Mouse (Mus musculus) liver, adult (tissue): ENCODE measurements at regions not wholly inside any gene's neighbourhood (a gene's known extent, or its start where the extent isn't known, plus 50 kb on each side); places are given as distances from the start of the nearest gene placed in this dataset.

Experiments used
- GATA4 ChIP-seq: IDR thresholded peaks from 2 replicates; pipeline ENCODE4 v1.6.1; 2014; ENCODE audit warnings: mild to moderate bottlenecking, low read length; ENCODE audit not compliant: insufficient replicate concordance

DNA sequence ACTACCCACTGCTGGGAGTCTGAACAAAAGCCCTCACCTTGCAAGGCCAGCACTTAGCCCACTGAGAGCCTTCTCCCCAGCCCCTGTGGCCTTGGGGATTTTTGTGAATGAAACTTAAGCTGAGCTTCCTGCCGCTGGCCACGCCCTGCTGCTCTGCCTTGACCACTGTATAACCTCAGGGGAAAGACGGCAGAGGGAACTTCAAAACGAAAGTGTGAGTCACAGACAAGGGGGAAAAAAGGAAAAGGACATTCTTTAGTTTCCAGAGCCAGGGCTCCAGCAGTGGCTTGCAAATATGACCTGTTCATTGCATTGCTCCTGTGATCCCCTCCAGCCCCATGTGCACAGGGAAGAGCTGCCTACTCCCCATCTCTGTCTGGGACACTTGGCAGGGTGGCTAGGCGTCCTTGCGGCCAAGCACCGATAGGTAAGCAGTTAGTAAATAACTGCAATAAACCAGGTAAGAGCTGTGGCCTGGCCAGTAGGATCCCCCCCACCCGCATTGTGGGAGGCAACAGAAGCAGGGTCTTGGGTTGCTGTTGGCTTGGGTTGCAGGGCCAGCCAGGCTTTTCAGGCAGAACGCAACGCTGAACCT, 97.2 kb downstream of the 1810010D01Rik start:
- no peak for TF ChIP-seq GATA4

DNA sequence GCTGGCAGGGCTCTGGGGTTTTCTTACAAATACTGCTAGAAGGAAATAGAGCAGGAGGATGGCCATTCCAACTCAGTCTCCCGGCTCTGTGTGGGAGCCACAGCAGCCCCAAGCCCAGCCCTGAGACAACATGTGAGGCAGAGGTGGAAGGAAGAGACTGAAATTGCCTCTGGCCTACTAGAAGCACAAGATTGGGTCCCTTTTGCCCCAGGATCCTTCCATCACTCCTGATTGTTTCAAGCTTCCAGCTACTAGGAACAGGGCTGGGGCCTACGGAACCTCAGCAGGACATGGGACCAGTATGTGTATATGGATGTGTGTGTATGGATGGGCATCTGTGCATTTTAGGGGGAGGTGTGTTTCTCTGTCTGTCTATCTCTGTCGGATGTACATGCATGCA, 97.9 kb downstream of the 1810010D01Rik start:
- TF ChIP-seq GATA4: no peak

DNA sequence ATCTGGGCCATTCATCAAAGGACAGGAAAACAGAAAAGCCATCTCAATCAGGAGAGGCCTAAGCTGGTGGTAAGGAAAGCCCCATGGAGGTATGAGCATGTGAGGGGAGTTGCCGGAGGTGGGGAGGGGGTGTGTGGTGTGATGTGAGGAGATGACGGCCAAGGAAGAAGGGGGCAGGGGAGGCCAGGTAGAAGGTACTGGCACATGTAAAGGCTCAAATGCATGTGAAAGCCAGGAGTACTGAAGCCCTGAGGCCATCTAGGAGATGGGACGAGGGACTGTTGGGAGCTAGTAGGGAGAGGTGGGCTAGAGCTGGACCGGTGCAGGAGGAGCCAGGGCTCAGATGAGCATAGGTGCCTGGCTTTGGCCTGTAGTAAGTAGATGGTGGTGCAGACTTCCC, 98.4 kb downstream of the 1810010D01Rik start:
- TF ChIP-seq GATA4: no peak

GRCm38 (mm10) chr7:145108994-145109393, 98.9 kb downstream of the 1810010D01Rik start:
- TF ChIP-seq GATA4: no peak

DNA sequence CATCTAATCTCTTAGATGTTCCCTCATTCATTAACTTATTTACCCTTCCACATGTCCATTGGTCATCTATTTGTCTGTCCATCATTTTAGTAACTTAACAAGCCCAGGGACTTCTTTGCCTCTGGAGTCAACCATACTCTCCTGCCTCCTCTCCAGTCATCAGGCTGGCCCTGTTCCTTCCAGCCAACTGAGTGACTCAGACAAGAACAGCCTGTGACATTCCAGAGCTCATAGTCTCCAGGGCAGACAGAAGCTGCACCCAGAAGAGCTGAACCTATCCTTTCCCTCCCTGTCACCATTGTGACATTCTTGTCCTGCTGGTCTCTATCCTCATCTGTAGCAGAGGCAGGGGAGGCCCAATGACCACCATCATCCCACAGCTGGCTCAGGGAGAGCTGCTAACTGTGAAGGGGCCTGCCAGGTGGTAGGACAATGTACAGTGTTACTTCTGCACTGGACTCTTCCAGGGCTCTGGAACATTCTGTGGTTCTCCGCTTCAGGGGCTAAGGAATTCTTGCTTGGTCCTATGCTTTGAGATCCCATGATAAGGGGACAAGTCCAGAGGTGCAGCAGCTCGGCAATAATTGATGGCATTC, 100.2 kb downstream of the 1810010D01Rik start:
- TF ChIP-seq GATA4: no peak

DNA sequence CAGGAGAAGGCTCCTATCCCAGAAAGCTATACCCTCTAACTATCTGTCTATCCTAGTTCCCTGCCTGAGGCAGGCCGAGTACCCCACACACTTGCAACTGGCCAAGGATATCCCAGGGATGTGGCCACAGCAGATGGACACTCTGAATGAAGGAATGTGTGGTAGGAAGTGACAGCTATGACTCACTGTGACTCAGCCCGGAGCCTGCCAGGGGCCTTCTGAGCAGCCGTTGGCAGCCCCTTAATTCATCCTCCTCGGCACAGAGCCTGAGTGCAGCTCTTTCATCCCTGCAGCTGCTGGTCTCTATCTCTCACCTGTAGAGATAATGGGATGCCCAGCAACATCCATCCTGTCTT, 101.4 kb downstream of the 1810010D01Rik start:
- TF ChIP-seq GATA4: no peak

DNA sequence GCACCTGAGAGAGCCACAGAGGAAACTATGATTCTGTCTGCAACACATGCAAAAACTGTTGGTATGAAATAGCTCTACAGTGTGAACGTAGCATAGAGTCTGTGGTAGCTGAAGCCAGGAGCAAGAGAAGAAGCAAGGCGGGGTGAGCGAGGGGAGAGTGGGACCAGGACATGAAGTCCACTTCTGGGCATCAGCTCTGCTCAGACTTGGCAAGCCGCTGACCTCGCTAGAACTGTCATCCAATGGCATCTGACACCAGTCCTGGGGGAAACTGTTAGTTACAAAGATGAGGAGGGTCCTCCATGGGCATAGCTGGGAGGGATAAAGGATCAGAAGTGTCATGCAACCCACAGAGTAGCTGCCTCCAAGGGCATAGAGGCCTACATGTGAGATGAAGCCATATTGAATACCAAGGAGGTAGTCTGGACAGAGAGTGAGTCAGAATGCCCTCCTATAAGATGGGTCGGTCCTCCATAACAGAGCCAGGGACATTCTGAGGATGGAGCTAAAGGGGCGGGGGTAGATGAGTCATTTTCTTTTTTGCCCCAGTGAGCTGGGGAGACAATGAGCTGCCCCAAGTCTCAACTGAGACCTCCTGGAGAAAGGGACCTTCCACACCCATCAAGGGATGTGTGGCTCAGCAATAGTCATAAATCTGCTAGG, 102.0 kb downstream of the 1810010D01Rik start:
- no peak for TF ChIP-seq GATA4

- TF ChIP-seq GATA4: no peak
These were observed 105.2 kb downstream of the 1810010D01Rik start for GRCm38 (mm10) chr7:145102692-145103091.

- no peak for TF ChIP-seq GATA4
These were observed 105.7 kb downstream of the 1810010D01Rik start for GRCm38 (mm10) chr7:145102216-145102615.

- TF ChIP-seq GATA4: no peak
These were observed 109.6 kb downstream of the 1810010D01Rik start for GRCm38 (mm10) chr7:145098335-145098734.

GRCm38 (mm10) chr7:145094134-145094526, 113.8 kb downstream of the 1810010D01Rik start:
- TF ChIP-seq GATA4: no peak

DNA sequence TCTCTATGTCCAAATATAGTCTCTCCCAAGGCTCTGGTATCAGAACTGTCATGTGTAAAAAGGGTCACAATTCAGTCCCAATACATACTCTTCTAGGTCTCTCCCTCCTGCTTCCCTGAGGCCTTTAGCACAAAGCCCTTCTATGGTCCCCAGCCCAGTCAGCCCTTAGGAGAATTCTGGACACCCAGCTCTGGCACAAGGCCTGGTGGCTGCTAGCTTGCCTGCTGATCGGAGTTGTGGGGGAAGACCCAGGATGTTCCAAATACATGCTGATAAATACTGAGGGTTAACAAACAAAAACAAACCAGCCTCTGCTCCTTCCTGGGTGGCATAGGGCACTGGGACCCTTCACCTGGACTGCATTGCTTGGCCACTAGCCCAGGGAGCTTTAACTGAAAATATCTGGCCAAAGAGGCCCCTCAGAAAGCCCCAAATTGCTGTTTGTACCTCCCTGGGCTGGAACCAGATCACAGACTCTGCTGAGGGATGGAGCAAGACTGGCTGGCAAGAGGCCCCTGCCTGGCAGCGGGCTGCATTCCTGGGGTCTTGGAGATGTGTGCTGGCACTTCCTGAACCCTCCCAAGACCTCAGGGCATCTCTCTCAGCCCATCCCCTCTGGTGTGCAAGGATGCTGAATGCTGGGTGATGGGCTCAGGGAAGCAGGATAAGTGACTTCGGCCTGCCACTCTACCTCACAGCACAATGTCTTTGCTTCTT, 114.3 kb downstream of the 1810010D01Rik start:
- TF ChIP-seq GATA4: no peak

GRCm38 (mm10) chr7:145092392-145093176, 115.3 kb downstream of the 1810010D01Rik start:
- no peak for TF ChIP-seq GATA4

DNA sequence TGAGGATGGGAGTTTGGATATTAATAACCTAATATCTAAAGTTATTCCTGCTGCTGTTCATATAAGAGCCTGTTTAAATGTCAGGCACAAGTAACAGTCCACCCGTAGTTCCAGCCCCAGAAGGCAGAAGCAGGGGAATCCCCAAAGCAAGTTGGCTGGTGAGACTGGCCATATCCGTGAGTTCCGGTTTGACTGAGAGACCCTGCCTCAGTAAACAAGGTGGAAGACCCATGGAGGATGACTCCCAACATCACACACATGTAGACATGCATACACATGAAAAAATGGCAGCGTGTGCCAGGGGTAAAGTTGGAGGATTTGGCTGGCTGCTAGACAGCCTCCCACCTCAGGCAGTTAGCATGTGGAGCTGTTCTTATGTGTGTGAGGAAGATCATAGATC, 117.1 kb downstream of the 1810010D01Rik start:
- TF ChIP-seq GATA4: no peak

DNA sequence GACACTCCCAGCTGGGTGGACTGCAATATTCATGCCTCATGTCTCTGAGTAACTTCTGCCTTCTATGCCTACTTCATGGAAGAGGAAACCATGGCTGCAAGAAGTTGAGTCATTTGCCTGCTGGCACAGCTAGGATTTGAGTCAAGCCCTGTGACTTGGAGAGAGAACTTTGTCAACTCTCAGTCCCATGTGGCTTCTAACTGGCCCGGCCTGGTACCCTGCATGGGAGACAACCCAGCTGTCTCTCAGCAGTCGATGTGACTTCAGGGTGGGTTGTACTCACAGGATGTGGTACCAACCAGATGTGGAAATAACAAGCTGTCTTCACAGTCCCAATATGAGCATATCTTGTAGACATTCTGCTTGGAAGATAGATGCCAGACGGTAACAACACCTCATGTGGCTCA, 118.6 kb downstream of the 1810010D01Rik start:
- TF ChIP-seq GATA4: no peak
